Mouse (Mus musculus) limb, embryonic 12.5 days (tissue): ENCODE measurements around the gene Timm8b. TPM values are rescaled to one million over a fixed set of nuclear protein-coding genes. Genes with fewer than 3 reads are reported as not detected.

ENCODE experiments used
- ATAC-seq: fragments of 200-750 bp; cut with Nextera tagmentation; 2 replicates; pipeline ENCODE4 v1.8.0; 2017; ENCODE audit warnings: low read depth, moderate TSS enrichment; ENCODE audit not compliant: insufficient number of reproducible peaks, insufficient read depth, low FRiP score, low TSS enrichment
- H3K27ac ChIP-seq: fragments of 300-500 bp; sonication (generic); 2 replicates; pipeline ENCODE4 v1.5.1; 2016; ENCODE audit warnings: mild to moderate bottlenecking, moderate library complexity
- H3K27me3 ChIP-seq: fragments of 300-500 bp; sonication (generic); 2 replicates; pipeline ENCODE4 v1.6.1; 2016; ENCODE audit warnings: mild to moderate bottlenecking, moderate library complexity
- H3K36me3 ChIP-seq: fragments of 300-500 bp; sonication (generic); 2 replicates; pipeline ENCODE4 v1.6.1; 2016; ENCODE audit warnings: mild to moderate bottlenecking, moderate library complexity
- H3K4me1 ChIP-seq: fragments of 300-500 bp; sonication (generic); replicated peaks from 2 replicates; pipeline ENCODE4 v1.6.1; 2016
- H3K4me2 ChIP-seq: fragments of 300-500 bp; sonication (generic); 2 replicates; pipeline ENCODE4 v1.6.1; 2016; ENCODE audit warnings: mild to moderate bottlenecking, moderate library complexity
- H3K4me3 ChIP-seq: fragments of 300-500 bp; sonication (generic); replicated peaks from 2 replicates; pipeline ENCODE4 v1.5.1; 2016; ENCODE audit warnings: mild to moderate bottlenecking
- H3K9ac ChIP-seq: fragments of 300-500 bp; sonication (generic); replicated peaks from 2 replicates; pipeline ENCODE4 v1.6.1; 2016; ENCODE audit warnings: mild to moderate bottlenecking, moderate library complexity
- H3K9me3 ChIP-seq: fragments of 300-500 bp; sonication (generic); 2 replicates; pipeline ENCODE4 v1.6.1; 2016; ENCODE audit warnings: mild to moderate bottlenecking, moderate library complexity
- WGBS: fragments of 180-500 bp; shearing (Covaris S2); methylation state at CpG from one replicate; pipeline ENCODE4 v1.1.7; 2016; 5-methylcytosine and 5-hydroxymethylcytosine counted together
- polyA plus RNA-seq: library from polyadenylated mRNA; unstranded; fragments of >200 nt; fragmentation: Nextera tagmentation; extraction: Ambion mirVana; gene quantifications from 2 replicates; pipeline ENCODE4 v1.2.1, GENCODE M21; 2016

Gene Timm8b
- polyA plus RNA-seq, 1 experiment from 2014 or later, result 341 TPM

DNA sequence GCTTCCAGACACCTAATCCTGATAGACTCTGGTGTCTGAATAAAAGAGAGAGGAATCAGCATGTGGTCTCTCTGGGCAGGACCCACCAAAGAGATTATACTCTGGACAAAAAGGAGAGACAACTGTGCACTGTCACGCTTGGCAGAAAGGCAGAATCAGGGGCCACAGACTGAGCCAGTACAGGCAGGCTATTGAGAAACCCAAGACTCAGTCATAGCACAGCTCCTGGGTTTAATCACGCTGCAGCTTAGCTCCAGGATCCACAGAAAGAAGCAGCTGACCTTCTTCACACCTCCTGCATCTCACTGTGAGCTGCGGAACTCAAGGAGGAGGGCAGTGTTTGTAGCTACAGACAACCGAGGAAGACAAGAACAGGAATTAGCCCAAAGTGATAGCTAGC lies 23.3 kb upstream of the Timm8b start:
- no peak overlapping the region for H3K4me2 ChIP-seq
- H3K27ac ChIP-seq, result no peak overlapping the region
- ATAC-seq, result no peak
- H3K9ac ChIP-seq, result no peak overlapping the region
- no peaks in the 10 kb centered on the region; the same call in 1 of the 2 replicates for H3K4me1 ChIP-seq
- WGBS, result 43% methylated on average over 4 of the region's 4 CpGs
- H3K9me3 ChIP-seq, result no peaks in the 10 kb centered on the region
- no peak overlapping the region for H3K4me3 ChIP-seq
- H3K27me3 ChIP-seq, result no peaks in the 10 kb centered on the region
- H3K36me3 ChIP-seq, result no peaks in the 10 kb centered on the region

DNA sequence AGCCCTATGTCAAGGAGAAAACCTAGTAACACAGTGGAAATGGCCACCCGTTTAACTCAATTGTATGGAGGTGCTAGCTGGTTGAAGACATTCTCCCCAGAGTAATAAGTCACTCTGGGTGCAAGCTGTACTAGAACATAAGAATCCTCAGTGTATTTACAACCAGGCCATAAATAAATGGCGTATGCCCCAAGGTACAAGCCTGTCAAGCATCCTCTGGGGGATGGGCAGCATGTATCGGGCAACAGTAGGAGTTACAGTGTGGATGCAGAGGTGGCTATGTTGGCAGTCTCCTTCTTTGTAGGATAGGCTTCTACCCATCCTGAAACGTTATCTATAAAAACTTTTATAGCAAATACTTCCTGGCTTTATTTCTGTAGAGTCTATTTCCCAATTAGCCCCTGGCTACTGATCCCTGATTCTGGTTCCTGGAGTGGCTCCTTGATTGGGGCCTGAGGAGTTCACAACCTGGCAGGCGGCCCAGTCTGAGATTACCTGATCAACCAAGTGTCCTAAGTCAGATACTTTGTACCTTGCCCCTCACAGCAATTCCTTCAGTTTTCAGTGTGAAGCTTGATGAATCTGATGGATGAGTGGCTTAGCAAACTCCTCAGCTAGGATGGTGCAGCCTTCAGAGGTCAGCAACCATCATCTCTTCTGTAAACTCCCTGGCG lies 18.4 kb upstream of the Timm8b start:
- Histone ChIP-seq H3K9me3 (no peaks in the 10 kb centered on the region), H3K27ac (no peak overlapping the region), H3K9ac (no peak overlapping the region), H3K27me3 (no peaks in the 10 kb centered on the region), H3K36me3 (no peaks in the 10 kb centered on the region), H3K4me2 (no peak overlapping the region), H3K4me1 (no peaks in the 10 kb centered on the region; the same call in 1 of the 2 replicates), H3K4me3 (no peak overlapping the region)
- 67% methylated on average over 6 of the region's 6 CpGs for WGBS
- ATAC-seq, result no peak

DNA sequence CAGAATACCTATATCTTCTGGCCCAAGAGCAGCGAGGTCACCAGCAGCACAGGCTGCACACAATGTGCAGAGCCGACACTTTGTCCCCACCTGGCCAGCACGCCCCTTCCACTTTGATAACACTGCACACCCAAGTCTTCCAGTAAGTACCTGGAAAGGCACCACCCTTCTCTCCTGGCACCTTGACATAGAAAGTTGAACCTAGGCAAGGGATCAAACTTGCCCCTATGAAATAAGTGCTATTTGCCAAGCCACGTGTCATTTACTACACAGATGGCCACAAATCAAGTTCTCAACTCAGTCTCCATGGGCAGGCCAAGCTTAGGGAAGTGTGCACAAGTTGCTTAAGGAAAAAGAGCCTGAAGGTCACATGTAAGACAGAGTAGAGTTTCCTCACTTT lies 16.8 kb upstream of the Timm8b start:
- Histone ChIP-seq H3K27me3 (no peaks in the 10 kb centered on the region), H3K9me3 (no peaks in the 10 kb centered on the region), H3K27ac (no peak overlapping the region), H3K9ac (no peak overlapping the region), H3K4me2 (no peak overlapping the region), H3K4me3 (no peak overlapping the region), H3K36me3 (no peaks in the 10 kb centered on the region), H3K4me1 (no peaks in the 10 kb centered on the region; the same call in 1 of the 2 replicates)
- no peak for ATAC-seq
- 74% methylated on average over 4 of the region's 4 CpGs for WGBS

DNA sequence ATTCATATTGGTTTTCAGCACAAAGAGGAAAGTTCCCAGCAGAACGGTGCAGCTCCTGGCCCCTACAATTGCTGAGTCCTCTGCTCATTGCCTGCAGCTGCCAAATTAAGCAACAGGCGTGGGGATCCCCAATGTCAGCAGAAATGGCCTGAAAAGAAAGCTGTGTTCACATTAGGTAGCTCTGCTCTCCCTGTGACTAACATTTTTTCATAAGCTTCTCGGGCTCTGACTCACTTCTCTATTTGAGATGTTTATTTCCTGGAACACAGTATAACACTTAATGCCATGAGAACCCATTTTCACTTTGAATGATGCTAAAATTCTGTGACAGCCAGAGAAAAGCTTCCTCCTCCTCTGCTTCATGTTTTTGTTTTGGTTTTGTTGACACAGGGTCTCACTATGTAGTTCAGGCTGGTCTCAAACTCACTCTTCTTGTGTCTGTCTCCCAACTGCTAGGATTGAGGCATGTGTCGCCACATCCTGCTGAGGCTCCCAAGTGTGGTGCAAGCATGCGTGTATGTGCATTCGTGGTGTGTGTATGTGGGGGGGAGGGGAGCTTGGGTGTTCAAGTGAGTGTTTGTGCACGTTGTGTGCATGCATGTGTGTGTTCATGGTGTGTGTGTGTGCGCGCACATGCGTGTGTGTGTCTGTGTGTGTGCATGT lies 12.7 kb upstream of the Timm8b start:
- Histone ChIP-seq H3K9me3 (no peaks in the 10 kb centered on the region), H3K36me3 (peaks cover 15% of the 10 kb centered on the region), H3K4me2 (no peak overlapping the region), H3K9ac (no peak overlapping the region), H3K4me3 (no peak overlapping the region), H3K4me1 (no peaks in the 10 kb centered on the region), H3K27ac (no peak overlapping the region), H3K27me3 (no peaks in the 10 kb centered on the region)
- no peak for ATAC-seq
- 74% methylated on average over 10 of the region's 10 CpGs for WGBS

DNA sequence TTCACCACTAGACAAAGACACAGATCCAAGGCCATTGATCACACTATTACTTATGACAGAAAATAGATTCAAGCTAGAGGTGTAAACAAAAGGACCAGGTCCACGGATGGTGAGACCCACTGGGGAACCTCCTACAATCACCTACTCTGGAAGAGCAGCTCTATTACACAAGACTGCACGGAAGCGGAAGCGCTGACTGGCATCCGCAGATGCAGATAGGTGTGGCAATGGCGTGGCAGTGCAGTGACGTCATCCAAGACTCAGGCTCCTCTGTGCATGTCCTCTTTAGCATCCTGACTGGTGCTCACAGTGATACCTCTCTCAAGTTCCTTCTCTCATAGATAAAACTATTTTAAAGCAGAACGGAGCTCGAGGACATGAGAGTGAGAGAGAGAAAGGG lies 10.8 kb upstream of the Timm8b start:
- Histone ChIP-seq H3K4me1 (no peaks in the 10 kb centered on the region), H3K4me2 (no peak overlapping the region), H3K27ac (no peak overlapping the region), H3K4me3 (no peak overlapping the region), H3K27me3 (no peaks in the 10 kb centered on the region), H3K36me3 (peaks cover 35% of the 10 kb centered on the region), H3K9me3 (no peaks in the 10 kb centered on the region), H3K9ac (no peak overlapping the region)
- ATAC-seq, result no peak
- WGBS, result 89% methylated on average over 9 of the region's 9 CpGs

DNA sequence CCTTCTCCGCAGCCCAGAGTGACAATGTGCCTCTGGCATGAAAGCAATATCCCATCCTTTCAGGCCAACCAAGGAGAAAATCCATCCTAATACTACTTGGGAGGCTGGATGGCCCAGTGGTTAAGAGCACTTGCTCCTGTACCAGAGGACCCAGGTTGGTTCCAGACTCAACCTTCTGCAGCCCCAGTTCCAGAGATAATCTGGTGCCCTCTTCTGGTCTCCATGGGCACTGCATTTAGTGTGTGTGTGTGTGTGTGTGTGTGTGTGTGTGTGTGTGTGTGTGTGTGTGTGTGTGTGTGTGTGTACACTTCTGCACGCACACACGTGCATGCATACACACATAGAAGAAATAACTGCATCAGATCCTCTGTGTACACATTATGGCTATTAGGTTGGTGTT lies 10.2 kb upstream of the Timm8b start:
- no peaks in the 10 kb centered on the region for H3K27me3 ChIP-seq
- 77% methylated on average over 2 of the region's 3 CpGs for WGBS
- H3K9me3 ChIP-seq, result no peaks in the 10 kb centered on the region
- H3K9ac ChIP-seq, result no peak overlapping the region
- H3K4me2 ChIP-seq, result no peak overlapping the region
- no peak overlapping the region for H3K27ac ChIP-seq
- H3K4me3 ChIP-seq, result no peak overlapping the region
- ATAC-seq, result no peak
- H3K4me1 ChIP-seq, result no peaks in the 10 kb centered on the region
- H3K36me3 ChIP-seq, result peaks cover 41% of the 10 kb centered on the region

DNA sequence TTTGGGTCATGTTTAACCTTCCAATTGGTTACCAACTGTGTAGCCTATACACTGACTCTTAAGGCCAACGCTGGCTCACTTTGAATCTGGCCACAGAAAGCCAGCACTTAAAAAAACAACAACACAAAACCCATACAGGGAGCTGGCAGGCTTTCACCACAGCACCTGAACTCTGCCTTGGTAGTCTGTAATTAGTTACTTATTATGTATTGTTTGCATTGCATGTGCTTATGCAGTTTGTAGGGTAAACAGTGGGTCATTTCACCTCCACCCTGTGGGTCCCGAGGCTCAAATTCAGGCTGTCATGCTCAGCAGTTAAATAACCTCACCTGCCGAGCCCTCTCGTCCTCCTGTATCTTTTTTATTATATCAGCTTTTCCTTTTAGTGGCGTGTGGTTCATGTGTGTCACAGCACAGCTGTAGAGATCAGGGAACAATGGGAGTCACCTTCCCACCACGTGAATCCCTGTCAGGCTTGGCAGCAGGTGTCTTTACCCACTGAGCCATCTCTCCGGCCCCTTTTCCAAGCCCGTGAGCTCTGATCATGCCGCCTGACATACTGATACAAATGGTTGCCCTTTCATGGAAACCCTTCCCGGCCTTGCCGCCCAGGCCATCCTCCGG lies 8.8 kb upstream of the Timm8b start:
- no peak overlapping the region for H3K27ac ChIP-seq
- no peak overlapping the region for H3K4me3 ChIP-seq
- no peaks in the 10 kb centered on the region for H3K4me1 ChIP-seq
- H3K9me3 ChIP-seq, result no peaks in the 10 kb centered on the region
- no peaks in the 10 kb centered on the region for H3K27me3 ChIP-seq
- no peak for ATAC-seq
- H3K36me3 ChIP-seq, result peaks cover 53% of the 10 kb centered on the region
- no peak overlapping the region for H3K9ac ChIP-seq
- 79% methylated on average over 12 of the region's 12 CpGs for WGBS
- H3K4me2 ChIP-seq, result no peak overlapping the region

DNA sequence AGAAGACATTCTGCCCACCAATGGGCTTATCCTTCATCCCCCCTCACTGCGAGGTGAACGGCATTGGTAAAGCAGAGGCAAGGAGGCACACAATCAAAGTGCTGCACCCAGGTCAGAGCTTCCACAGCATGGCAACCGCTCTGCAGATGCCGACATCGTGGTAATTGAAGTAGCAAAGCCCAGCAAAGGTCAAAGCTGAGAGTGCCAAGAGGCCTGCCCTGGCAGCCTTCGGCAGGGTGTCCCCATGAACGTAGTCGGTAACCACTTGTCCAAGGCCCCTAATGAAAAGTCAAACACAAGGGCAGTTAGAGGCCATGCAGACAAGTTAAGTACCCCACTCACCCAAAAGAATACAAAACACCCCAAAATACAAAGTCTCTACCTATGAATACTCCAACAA lies 6.7 kb upstream of the Timm8b start:
- Histone ChIP-seq H3K4me3 (no peak overlapping the region), H3K4me1 (peaks cover 8% of the 10 kb centered on the region), H3K9me3 (no peaks in the 10 kb centered on the region), H3K9ac (no peak overlapping the region), H3K27ac (no peak overlapping the region), H3K27me3 (no peaks in the 10 kb centered on the region), H3K36me3 (peaks cover 59% of the 10 kb centered on the region), H3K4me2 (no peak overlapping the region)
- ATAC-seq, result no peak
- WGBS, result 96% methylated on average over 8 of the region's 8 CpGs

DNA sequence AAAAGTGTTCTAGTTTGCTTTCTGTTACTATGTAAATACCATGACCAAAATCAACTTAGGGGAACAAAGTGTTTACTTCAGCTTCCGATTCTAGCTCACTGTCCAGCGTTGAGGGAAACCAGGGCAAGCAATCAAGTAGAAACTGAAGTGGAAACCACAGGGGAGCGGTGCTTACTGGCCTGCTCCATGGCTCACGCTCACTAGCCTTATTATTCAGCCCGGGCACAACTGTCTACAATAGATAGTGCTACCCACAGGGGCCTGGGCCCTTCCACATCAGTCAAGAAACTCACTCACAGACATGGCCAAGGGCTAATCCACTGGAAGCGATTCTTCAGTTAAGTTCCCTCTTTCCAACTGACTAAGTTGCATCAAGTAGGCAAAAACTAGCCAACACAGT lies 2.2 kb upstream of the Timm8b start:
- peaks cover 27% of the 10 kb centered on the region for H3K4me1 ChIP-seq
- ATAC-seq, result no peak
- H3K4me3 ChIP-seq, result no peak overlapping the region
- no peak overlapping the region for H3K9ac ChIP-seq
- WGBS, result 90% methylated on average over 6 of the region's 6 CpGs
- no peaks in the 10 kb centered on the region for H3K9me3 ChIP-seq
- no peaks in the 10 kb centered on the region for H3K27me3 ChIP-seq
- no peak overlapping the region for H3K27ac ChIP-seq
- peaks cover 54% of the 10 kb centered on the region for H3K36me3 ChIP-seq
- no peak overlapping the region for H3K4me2 ChIP-seq

DNA sequence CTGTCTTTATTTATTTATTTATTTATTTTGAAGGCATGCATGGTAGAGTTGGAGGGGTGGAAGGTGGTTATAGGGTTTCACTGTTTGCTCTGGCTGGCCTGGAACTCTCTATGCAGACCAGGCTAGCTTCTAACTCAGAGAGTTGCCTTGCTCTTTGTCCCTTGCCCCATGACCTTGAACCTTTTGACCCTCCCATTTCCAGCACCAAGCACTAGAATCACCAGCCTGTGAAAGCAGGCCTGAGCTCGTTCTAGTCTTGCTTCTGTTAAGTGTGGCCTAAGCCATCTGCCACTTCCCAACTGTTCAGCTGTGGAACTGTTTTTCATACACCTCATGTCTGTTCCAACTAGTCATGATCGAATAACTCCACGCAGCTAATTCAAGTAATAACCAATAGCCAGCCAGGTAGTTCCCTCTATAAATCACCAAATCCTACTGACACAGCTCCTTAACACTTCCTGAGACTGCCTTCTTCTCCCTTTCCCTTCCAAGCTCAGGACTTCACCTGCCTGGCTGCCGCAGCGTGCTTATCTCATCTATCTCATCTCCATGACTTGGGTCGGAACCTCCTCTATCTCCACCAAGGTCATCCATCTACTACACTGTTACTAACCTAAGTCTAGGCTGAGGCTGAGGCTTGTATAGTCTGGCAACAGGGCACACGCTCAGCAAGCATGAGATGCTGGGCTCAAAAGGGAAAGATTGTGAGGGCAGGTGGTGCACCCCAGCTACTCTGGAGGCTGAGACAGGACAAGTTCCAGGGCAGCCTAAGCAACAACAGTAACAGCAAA lies 1.5 kb upstream of the Timm8b start:
- 85% methylated on average over 7 of the region's 7 CpGs for WGBS
- H3K4me1 ChIP-seq, result peaks cover 27% of the 10 kb centered on the region
- H3K36me3 ChIP-seq, result peaks cover 54% of the 10 kb centered on the region
- H3K27ac ChIP-seq, result no peak overlapping the region
- H3K9me3 ChIP-seq, result no peaks in the 10 kb centered on the region
- H3K9ac ChIP-seq, result peak overlapping the region; percentile 83
- no peaks in the 10 kb centered on the region for H3K27me3 ChIP-seq
- peak overlapping the region; percentile 80 for H3K4me2 ChIP-seq
- peak overlapping the region; percentile 89 for H3K4me3 ChIP-seq
- no peak for ATAC-seq

DNA sequence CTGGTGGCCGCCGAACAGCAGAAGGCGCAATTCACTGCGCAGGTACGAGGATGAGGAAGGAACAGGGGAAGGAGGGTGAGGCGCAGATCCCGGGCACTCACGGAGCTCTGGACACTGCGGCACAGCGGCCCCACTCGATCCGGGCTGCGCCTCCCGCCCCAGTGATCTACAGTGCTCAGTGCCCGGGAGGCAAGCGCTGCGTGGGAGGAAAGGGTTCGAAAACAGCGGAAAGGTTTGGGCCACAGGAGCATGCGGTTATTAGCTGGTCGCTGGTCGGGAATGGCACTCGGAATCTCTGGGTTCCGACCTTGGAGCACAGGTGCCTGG lies 251 bp downstream of the Timm8b start:
- H3K9ac ChIP-seq, result peak overlapping the region; percentile 83
- under 1% methylated on average over 24 of the region's 24 CpGs for WGBS
- H3K36me3 ChIP-seq, result peaks cover 52% of the 10 kb centered on the region

More for the DNA sequence above, 251 bp downstream of the Timm8b start:
- Histone ChIP-seq H3K9me3 (no peaks in the 10 kb centered on the region), H3K27ac (peak overlapping the region; percentile 91), H3K4me1 (peaks cover 27% of the 10 kb centered on the region), H3K4me2 (peak overlapping the region; percentile 80), H3K4me3 (peak overlapping the region; percentile 89), H3K27me3 (no peaks in the 10 kb centered on the region)
- ATAC-seq, result peak; percentile 91
